Mouse (Mus musculus) granulocyte monocyte progenitor cell, adult 5-6 weeks (primary cell): ENCODE measurements at regions not wholly inside any gene's neighbourhood (a gene's known extent, or its start where the extent isn't known, plus 50 kb on each side); places are given as distances from the start of the nearest gene placed in this dataset.
A peak's percentile ranks its signal among the peaks of the same experiment; 100 is the strongest.

Experiments
- ATAC-seq: replicated peaks from 2 replicates; pipeline ENCODE4 v1.8.0; 2016; ENCODE audit warnings: mild to moderate bottlenecking, moderate TSS enrichment, inconsistent platforms; ENCODE audit not compliant: poor library complexity, severe bottlenecking

DNA sequence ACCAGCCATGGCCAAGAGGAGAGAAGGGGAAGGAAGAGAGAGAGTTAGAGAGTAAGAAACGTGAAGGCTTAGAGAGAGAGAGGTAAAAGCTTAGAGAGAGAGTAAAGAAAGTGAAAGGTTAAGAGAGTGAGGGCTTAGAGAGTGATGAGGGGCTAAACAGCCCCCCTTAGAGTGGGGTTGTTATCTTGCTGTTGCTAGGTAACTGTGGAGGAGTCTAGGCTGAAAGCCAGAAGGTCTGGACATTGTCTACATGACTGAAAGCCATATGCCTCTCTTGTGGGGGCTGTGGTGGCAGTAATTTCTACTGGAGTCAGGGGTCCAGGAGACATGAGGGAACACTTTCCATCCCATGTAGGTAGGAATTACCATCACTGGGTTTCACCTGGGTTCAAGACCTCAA lies 542.6 kb upstream of the Gprin3 start:
- no peak for ATAC-seq

DNA sequence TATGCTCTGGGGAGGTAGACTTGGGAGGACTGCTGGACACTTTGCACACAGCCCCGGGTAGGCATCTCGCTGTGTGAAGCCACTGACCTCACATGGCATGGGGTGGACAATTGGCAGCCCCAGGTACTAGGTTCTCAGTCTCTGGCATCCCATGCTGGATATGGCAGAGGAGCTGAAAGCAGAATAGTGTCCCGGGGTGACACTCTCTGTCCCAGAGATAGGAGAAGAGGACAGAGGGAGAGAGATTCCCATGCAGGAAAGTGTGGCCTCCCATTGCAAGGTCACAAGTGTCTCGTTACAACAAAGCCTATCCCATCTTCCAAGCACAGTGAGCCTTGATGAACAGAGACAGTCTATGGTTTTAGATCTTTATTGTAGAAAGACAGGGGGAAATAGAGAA lies 542.1 kb upstream of the Gprin3 start:
- ATAC-seq: no peak

DNA sequence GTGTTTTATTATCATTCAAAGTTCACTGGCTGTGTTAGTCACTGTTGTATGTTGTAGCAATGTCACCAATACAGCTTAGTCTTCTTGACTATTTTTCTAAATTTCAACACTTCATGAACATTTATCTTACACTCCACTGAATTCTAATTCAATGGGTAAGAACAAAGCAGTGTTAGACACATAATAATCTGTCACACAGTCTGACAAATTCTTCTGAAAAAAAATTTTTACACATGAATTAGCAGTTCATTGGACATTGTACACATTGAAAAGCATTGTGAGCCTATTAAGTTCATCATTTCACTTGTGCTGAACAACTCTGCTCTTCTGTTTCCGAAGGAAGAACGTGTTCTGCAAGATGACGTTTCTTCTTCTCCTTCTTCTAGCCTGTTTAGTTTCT lies 509.0 kb upstream of the Gprin3 start:
- no peak for ATAC-seq

DNA sequence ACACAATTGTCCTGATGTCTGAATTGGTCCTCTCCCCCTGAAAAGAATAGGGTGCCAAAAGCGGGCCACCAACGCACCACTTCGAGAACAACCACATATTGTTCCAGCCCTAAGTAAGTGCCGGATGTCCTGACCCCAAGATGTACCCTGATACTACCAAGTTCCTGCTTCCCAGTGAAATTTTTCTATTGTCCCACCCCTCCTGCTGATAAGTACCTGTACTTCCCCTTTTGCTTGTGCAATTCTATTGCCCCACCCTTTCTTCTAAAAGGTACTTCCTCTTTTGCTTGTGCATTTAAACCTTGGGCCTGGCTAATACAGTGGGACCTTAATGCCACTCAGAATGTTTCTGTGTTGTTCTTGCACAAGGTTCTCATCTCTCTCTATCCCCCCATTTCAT lies 473.7 kb upstream of the Gprin3 start:
- peak; percentile 20; the same call in 1 of the 2 replicates for ATAC-seq
